Mouse (Mus musculus) liver, embryonic 12.5 days (tissue): ENCODE results near the gene Hyal3. TPM values are rescaled to one million over a fixed set of nuclear protein-coding genes. Genes with fewer than 3 reads are reported as not detected.
A peak's percentile ranks its signal among the peaks of the same experiment; 100 is the strongest.

Source experiments
- ATAC-seq: fragments of 200-750 bp; cut with Nextera tagmentation; 2 replicates; pipeline ENCODE4 v1.8.0; 2017; ENCODE audit warnings: moderate number of reproducible peaks, mild to moderate bottlenecking, moderate library complexity
- H3K27ac ChIP-seq: fragments of 300-500 bp; sonication (generic); 2 replicates; pipeline ENCODE4 v1.5.1; 2016; ENCODE audit warnings: mild to moderate bottlenecking
- H3K27me3 ChIP-seq: fragments of 300-500 bp; sonication (generic); replicated peaks from 2 replicates; pipeline ENCODE4 v1.6.1; 2016; ENCODE audit warnings: mild to moderate bottlenecking, moderate library complexity
- H3K36me3 ChIP-seq: fragments of 300-500 bp; sonication (generic); 2 replicates; pipeline ENCODE4 v1.6.1; 2016; ENCODE audit warnings: mild to moderate bottlenecking, moderate library complexity
- H3K4me1 ChIP-seq: fragments of 300-500 bp; sonication (generic); 2 replicates; pipeline ENCODE4 v1.6.1; 2016
- H3K4me2 ChIP-seq: fragments of 300-500 bp; sonication (generic); 2 replicates; pipeline ENCODE4 v1.6.1; 2016; ENCODE audit warnings: mild to moderate bottlenecking, moderate library complexity
- H3K4me3 ChIP-seq: fragments of 300-500 bp; sonication (generic); 2 replicates; pipeline ENCODE4 v1.5.1; 2016; ENCODE audit warnings: mild to moderate bottlenecking, moderate library complexity
- H3K9ac ChIP-seq: fragments of 300-500 bp; sonication (generic); 2 replicates; pipeline ENCODE4 v1.6.1; 2016; ENCODE audit warnings: mild to moderate bottlenecking, moderate library complexity
- H3K9me3 ChIP-seq: fragments of 300-500 bp; sonication (generic); replicated peaks from 2 replicates; pipeline ENCODE4 v1.6.1; 2016; ENCODE audit warnings: mild to moderate bottlenecking, moderate library complexity
- WGBS: fragments of 180-500 bp; shearing (Covaris S2); methylation state at CpG from one replicate; pipeline ENCODE4 v1.1.7; 2016; ENCODE audit not compliant: insufficient replicate concordance; 5-methylcytosine and 5-hydroxymethylcytosine counted together
- polyA plus RNA-seq: library from polyadenylated mRNA; unstranded; fragments of >200 nt; fragmentation: Nextera tagmentation; extraction: Ambion mirVana; gene quantifications from 2 replicates; pipeline ENCODE4 v1.2.1, GENCODE M21; 2016

Gene Hyal3
- polyA plus RNA-seq, 1 experiment from 2014 or later: 0.99 TPM

- 93% methylated on average over 6 of the region's 6 CpGs for WGBS
- no peaks in the 10 kb centered on the region for H3K27me3 ChIP-seq
- no peak overlapping the region for H3K4me3 ChIP-seq
- H3K9me3 ChIP-seq: no peaks in the 10 kb centered on the region
- no peak overlapping the region for H3K9ac ChIP-seq
- peaks cover 32% of the 10 kb centered on the region for H3K4me1 ChIP-seq
- no peak for ATAC-seq
- H3K36me3 ChIP-seq: peaks cover 82% of the 10 kb centered on the region
- H3K4me2 ChIP-seq: no peak overlapping the region
- no peak overlapping the region for H3K27ac ChIP-seq
These were observed 37.5 kb downstream of the Hyal3 start for GRCm38 (mm10) chr9:107618098-107618497.

GRCm38 (mm10) chr9:107618778-107619545, 38.3 kb downstream of the Hyal3 start:
- H3K36me3 ChIP-seq: peaks cover 86% of the 10 kb centered on the region
- H3K27ac ChIP-seq: peak overlapping the region; percentile 61
- peaks cover 27% of the 10 kb centered on the region for H3K4me1 ChIP-seq
- H3K9ac ChIP-seq: no peak overlapping the region
- H3K4me2 ChIP-seq: no peak overlapping the region
- no peak overlapping the region for H3K4me3 ChIP-seq
- ATAC-seq: peak; percentile 60
- no peaks in the 10 kb centered on the region for H3K27me3 ChIP-seq
- no peaks in the 10 kb centered on the region for H3K9me3 ChIP-seq
- 57% methylated on average over 13 of the region's 13 CpGs for WGBS

GRCm38 (mm10) chr9:107619546-107619879, 38.9 kb downstream of the Hyal3 start:
- H3K4me1 ChIP-seq: peaks cover 32% of the 10 kb centered on the region

GRCm38 (mm10) chr9:107620954-107621353, 40.3 kb downstream of the Hyal3 start:
- Histone ChIP-seq H3K27ac (no peak overlapping the region), H3K36me3 (peaks cover 84% of the 10 kb centered on the region), H3K4me1 (peaks cover 47% of the 10 kb centered on the region), H3K27me3 (no peaks in the 10 kb centered on the region), H3K4me3 (no peak overlapping the region), H3K9ac (no peak overlapping the region), H3K4me2 (no peak overlapping the region), H3K9me3 (no peaks in the 10 kb centered on the region)
- ATAC-seq: no peak

More at GRCm38 (mm10) chr9:107619546-107619879, 38.9 kb downstream of the Hyal3 start:
- Histone ChIP-seq H3K27me3 (no peaks in the 10 kb centered on the region), H3K4me2 (no peak overlapping the region), H3K27ac (peak overlapping the region; percentile 61), H3K4me3 (no peak overlapping the region), H3K9ac (no peak overlapping the region), H3K36me3 (peaks cover 85% of the 10 kb centered on the region), H3K9me3 (no peaks in the 10 kb centered on the region)
- 68% methylated on average over 13 of the region's 13 CpGs for WGBS
- peak; percentile 8 for ATAC-seq

GRCm38 (mm10) chr9:107624539-107624938, 43.9 kb downstream of the Hyal3 start:
- H3K27ac ChIP-seq: peak overlapping the region; percentile 34; the same call in 1 of the 2 replicates
- no peak overlapping the region for H3K4me3 ChIP-seq
- peak overlapping the region; percentile 17; the same call in 1 of the 2 replicates for H3K4me2 ChIP-seq
- peaks cover 70% of the 10 kb centered on the region for H3K4me1 ChIP-seq
- H3K9me3 ChIP-seq: no peaks in the 10 kb centered on the region
- ATAC-seq: no peak
- 39% methylated on average over 5 of the region's 5 CpGs for WGBS
- no peaks in the 10 kb centered on the region for H3K27me3 ChIP-seq
- H3K9ac ChIP-seq: no peak overlapping the region
- H3K36me3 ChIP-seq: peaks cover 75% of the 10 kb centered on the region

GRCm38 (mm10) chr9:107624951-107625350, 44.3 kb downstream of the Hyal3 start:
- Histone ChIP-seq H3K36me3 (peaks cover 71% of the 10 kb centered on the region), H3K4me2 (peak overlapping the region; percentile 17; the same call in 1 of the 2 replicates)

GRCm38 (mm10) chr9:107625351-107626128, 44.9 kb downstream of the Hyal3 start:
- H3K27me3 ChIP-seq: no peaks in the 10 kb centered on the region
- peaks cover 70% of the 10 kb centered on the region for H3K4me1 ChIP-seq
- H3K36me3 ChIP-seq: peaks cover 67% of the 10 kb centered on the region
- H3K4me2 ChIP-seq: peak overlapping the region; percentile 47; the same call in 1 of the 2 replicates
- WGBS: 82% methylated on average over 12 of the region's 12 CpGs
- H3K4me3 ChIP-seq: no peak overlapping the region
- no peak for ATAC-seq
- H3K27ac ChIP-seq: peak overlapping the region; percentile 34; the same call in 1 of the 2 replicates
- no peaks in the 10 kb centered on the region for H3K9me3 ChIP-seq
- H3K9ac ChIP-seq: no peak overlapping the region

More at GRCm38 (mm10) chr9:107624951-107625350, 44.3 kb downstream of the Hyal3 start:
- no peak for ATAC-seq
- H3K27ac ChIP-seq: 0 out of 2 replicates have a peak overlapping the region, but pooled peaks have one; percentile 34
- 68% methylated on average over 3 of the region's 3 CpGs for WGBS
- H3K4me3 ChIP-seq: no peak overlapping the region
- H3K9ac ChIP-seq: no peak overlapping the region
- no peaks in the 10 kb centered on the region for H3K27me3 ChIP-seq
- H3K4me1 ChIP-seq: peaks cover 70% of the 10 kb centered on the region
- no peaks in the 10 kb centered on the region for H3K9me3 ChIP-seq

- Histone ChIP-seq H3K4me3 (no peak overlapping the region), H3K27ac (peak overlapping the region; percentile 91), H3K36me3 (peaks cover 73% of the 10 kb centered on the region), H3K4me2 (peak overlapping the region; percentile 47), H3K9ac (peak overlapping the region; percentile 45), H3K4me1 (peaks cover 75% of the 10 kb centered on the region), H3K27me3 (no peaks in the 10 kb centered on the region), H3K9me3 (no peaks in the 10 kb centered on the region)
- 42% methylated on average over 15 of the region's 15 CpGs for WGBS
- peak; percentile 33; the same call in 1 of the 2 replicates for ATAC-seq
These were observed 45.7 kb downstream of the Hyal3 start for GRCm38 (mm10) chr9:107626158-107626843.

GRCm38 (mm10) chr9:107626844-107627277, 46.2 kb downstream of the Hyal3 start:
- H3K4me1 ChIP-seq: peaks cover 81% of the 10 kb centered on the region
- H3K9ac ChIP-seq: peak overlapping the region; percentile 45
- H3K9me3 ChIP-seq: no peaks in the 10 kb centered on the region
- no peaks in the 10 kb centered on the region for H3K27me3 ChIP-seq
- peak overlapping the region; percentile 47 for H3K4me2 ChIP-seq
- WGBS: 4% methylated on average over 2 of the region's 2 CpGs
- ATAC-seq: peak; percentile 44; the same call in 1 of the 2 replicates
- peaks cover 78% of the 10 kb centered on the region for H3K36me3 ChIP-seq
- H3K4me3 ChIP-seq: no peak overlapping the region
- peak overlapping the region; percentile 91 for H3K27ac ChIP-seq

GRCm38 (mm10) chr9:107627387-107628255, 47.0 kb downstream of the Hyal3 start:
- peaks cover 89% of the 10 kb centered on the region for H3K4me1 ChIP-seq
- no peak overlapping the region for H3K4me3 ChIP-seq
- H3K9me3 ChIP-seq: no peaks in the 10 kb centered on the region
- no peak for ATAC-seq
- peaks cover 75% of the 10 kb centered on the region for H3K36me3 ChIP-seq
- WGBS: 40% methylated on average over 20 of the region's 20 CpGs
- peak overlapping the region; percentile 45 for H3K9ac ChIP-seq
- peak overlapping the region; percentile 47 for H3K4me2 ChIP-seq
- H3K27me3 ChIP-seq: no peaks in the 10 kb centered on the region
- peak overlapping the region; percentile 91 for H3K27ac ChIP-seq
